Mouse (Mus musculus): ENCODE measurements around the gene Eif1.

GRCm38 (mm10) chr11:100355151-100355951, 35.7 kb downstream of the Eif1 start:
- TF ChIP-seq CTCF (IDR thresholded peaks at IDR 0.05; ENCODE audit: low read depth, low read length) = no peak
- no peak for TF ChIP-seq POLR2A (IDR thresholded peaks at IDR 0.05; ENCODE audit: insufficient read depth, low read length)
- TF ChIP-seq EP300 (IDR thresholded peaks at IDR 0.05; ENCODE audit: insufficient read depth, low read depth, low read length) = no peak
